Mouse (Mus musculus): ENCODE data around the gene Hoxb6.

Gene Hoxb6

DNA sequence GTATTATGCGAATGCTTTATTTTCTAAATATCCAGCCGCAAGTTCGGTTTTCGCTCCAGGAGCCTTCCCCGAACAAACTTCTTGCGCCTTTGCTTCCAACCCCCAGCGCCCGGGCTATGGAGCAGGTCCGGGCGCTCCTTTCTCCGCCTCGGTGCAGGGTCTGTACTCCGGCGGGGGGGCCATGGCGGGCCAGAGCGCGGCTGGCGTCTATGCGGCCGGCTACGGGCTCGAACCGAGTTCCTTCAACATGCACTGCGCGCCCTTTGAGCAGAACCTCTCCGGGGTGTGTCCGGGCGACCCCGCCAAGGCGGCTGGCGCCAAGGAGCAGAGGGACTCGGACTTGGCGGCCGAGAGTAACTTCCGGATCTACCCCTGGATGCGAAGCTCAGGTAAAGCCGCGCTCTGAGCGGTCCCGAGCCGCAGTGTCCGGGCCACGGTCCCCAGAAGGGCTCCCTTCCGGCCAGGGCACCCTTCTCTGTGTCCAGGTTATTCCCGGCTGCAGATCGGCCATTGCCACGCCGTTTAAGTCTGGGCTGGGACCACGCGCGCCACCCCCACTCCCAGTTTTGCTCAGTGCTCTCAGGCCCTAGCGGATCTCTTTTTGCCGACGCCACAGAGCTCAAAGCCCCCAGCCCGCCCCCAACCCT lies 5.4 kb upstream of the Hoxb6 start:
- DNase-seq: peak; percentile 74

DNA sequence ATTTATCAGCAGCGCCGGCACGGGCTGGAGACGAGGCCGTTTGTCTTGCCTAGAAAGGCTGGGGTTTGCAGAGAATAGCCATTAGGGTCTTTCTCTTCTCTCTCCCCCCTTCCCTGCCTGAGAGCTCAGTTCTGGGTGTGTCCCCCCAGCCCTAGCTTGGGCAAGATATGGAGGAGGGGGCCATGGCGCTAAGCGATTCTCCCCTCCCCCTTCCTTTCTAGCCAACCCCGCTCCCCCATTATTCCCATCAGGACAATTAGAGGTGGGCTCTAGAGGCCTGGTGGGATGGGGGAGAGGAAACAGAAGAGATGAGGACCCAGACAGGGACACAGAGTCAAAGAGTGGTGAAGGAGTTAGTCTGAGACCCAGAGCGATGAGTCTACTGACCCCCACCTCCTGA lies 4.9 kb upstream of the Hoxb6 start:
- no peak for DNase-seq

DNA sequence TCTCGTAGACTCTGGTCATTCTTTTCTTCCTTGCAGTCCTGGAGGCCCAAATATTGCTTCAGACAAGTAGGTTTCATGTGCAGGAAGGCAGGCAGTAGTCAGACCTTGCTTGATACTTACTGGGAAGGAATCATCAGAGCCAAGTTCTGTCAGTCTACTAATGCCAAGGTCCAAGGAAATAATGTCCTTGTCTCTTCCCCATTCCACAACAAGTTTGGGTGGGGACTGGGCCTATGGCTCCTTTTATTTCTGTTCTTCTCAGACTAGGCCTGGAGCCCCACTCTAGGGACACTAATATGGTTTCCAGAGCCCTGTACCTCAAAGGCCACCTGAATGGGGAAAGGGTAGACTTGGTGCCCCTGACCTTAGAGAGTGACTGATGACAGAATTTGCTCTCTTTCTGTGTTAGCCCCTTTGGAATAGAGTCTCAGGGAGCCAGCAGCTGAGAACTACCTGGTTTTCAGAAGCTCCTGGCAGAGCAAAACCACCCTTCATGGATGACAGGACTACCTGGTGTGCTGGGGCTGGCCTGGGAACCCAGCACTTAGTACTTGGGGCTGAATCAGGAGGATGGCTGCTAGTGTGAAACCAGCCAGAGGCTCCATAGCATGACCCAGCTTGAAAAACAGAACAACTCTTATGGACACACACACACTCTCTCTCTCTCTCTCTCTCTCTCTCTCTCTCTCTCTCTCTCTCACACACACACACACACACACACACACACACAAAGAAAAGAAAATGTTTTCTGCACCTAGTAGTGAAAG lies 3.6 kb upstream of the Hoxb6 start:
- DNase-seq: no peak

DNA sequence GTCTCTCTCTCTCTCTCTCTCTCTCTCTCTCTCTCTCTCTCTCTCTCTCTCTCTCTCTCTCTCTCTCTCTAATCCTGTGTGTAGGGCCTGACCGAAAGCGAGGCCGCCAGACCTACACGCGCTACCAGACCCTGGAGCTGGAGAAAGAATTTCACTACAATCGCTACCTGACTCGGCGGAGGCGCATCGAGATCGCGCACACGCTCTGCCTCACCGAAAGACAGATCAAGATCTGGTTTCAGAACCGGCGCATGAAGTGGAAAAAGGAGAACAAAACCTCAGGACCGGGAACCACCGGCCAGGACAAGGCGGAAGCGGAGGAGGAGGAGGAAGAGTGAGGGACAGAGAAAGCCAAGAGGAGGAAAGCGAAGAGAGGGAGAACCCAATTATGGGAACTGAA lies 3.0 kb upstream of the Hoxb6 start:
- DNase-seq: no peak

DNA sequence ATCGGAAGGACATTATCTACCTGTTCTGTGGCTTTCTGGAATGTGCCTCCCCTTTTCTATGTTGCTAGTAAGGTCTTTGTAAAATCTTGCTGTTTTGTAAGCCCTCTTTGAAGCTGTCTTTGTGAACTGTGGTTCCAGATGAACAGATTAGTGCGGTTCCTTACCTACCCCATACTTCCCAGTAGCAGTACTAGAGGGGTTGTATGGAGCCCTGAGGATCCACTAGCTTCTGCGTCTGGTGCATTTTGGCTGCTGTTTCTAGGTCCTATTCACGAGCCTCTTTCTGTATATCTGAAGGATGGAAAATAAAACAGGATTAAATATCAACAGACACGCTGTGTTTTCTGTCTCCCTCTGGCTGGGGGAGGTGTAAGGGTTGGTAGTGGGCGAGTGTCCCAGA lies 2.4 kb upstream of the Hoxb6 start:
- no peak for DNase-seq

DNA sequence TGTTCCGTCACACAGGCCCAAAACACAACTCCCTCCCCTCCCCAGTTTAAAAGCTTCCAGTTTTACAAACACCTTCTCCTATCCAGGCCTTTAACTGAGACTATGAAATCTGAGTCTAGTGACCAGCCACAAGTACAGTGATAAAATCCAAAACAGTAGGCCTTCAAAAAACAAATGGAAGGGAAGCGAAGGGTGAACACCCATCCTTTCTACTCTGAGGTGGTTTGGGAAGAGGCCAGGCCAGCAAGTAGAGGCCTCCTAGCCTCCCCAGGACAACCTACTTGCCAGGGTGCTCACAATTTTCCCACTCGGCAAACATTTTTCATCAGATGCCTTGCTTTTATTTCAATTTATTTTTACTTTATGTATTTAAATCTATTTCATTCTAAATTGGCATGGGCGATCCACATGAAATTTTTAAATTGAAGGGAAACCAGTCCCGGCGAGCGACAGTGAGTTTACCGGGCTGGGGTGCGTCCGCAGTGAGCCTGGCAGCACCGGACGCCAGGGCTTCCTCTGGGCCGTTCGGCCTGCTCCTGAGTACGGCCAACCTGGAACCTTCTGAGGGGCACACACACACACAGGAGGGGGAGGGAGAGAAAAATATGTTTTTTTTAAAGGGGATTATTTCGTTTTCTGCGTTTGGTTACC lies 1.4 kb upstream of the Hoxb6 start:
- DNase-seq: no peak

DNA sequence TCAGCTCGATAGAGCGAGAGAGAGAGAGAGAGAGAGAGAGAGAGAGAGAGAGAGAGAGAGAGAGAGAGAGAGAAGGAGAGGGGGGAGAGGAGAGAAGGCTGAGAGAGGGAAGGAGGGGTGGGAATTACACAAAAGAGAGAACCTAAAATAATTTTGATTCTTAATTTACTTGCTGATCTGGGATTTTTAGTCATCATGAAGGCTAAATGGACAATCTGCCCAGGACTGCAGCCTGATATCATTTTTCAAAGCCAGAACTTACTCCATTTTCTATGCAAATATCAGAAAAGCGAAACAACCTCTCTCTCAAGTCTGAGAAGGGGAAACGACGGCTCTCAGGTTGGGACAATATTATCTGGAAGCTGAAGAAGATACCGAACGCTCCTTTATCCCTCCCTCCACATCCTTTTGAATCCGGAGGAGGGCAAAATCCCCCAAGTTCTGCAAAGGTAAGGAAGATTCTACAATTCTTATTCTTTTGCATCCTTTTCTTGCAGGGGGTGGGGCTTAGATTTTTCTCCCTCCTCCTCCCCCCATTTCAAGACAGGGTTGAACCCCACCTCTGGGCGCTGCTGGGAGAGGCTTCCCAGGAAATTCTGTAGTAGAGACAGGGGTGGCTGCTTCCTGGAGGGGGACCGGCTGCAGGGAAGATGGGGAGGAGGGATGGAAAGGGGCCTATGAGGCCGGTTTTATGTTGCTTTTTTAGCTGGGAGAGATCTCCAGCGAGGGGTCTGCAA lies 457 bp downstream of the Hoxb6 start:
- peak; percentile 48 for DNase-seq

GRCm38 (mm10) chr11:96293302-96293921 lies 1.1 kb downstream of the Hoxb6 start:
- DNase-seq: peak; percentile 46

- peak; percentile 89 for DNase-seq
Observed at GRCm38 (mm10) chr11:96294245-96295091, 2.2 kb downstream of the Hoxb6 start.

- peak; percentile 90 for DNase-seq
Observed at GRCm38 (mm10) chr11:96295092-96295835, 3.0 kb downstream of the Hoxb6 start.

- DNase-seq: no peak
Observed at GRCm38 (mm10) chr11:96296997-96297396, 4.7 kb downstream of the Hoxb6 start.

GRCm38 (mm10) chr11:96297428-96297827 lies 5.2 kb downstream of the Hoxb6 start:
- DNase-seq: no peak

- no peak for DNase-seq
Observed at GRCm38 (mm10) chr11:96297968-96298635, 5.8 kb downstream of the Hoxb6 start.

DNA sequence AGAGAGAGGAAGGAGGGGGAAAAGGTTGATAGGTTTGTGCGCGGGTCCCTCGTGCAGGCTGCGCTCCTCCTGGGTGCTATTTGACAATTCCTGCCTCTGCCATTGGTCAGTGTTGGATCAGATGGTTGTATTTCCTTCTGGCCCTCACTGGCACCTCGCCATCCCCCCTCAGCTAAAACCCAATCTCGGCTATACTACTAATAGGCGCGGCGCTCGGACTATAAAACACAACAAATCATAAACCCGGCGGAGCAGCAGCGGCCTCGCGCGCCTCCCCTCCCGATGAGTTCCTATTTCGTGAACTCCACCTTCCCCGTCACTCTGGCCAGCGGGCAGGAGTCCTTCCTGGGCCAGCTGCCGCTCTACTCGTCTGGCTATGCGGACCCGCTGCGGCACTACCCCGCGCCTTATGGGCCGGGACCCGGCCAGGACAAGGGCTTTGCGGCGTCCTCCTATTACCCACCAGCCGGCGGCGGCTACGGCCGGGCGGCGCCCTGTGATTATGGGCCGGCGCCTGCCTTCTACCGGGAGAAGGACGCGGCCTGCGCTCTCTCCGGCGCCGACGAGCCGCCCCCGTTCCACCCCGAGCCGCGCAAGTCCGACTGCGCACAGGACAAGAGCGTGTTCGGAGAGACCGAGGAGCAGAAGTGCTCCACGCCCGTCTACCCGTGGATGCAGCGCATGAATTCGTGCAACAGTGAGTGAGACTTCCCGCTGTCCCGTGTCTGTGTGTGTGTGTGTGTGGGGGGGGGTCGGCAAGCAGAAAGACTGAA lies 6.8 kb downstream of the Hoxb6 start:
- peak; percentile 94 for DNase-seq

DNA sequence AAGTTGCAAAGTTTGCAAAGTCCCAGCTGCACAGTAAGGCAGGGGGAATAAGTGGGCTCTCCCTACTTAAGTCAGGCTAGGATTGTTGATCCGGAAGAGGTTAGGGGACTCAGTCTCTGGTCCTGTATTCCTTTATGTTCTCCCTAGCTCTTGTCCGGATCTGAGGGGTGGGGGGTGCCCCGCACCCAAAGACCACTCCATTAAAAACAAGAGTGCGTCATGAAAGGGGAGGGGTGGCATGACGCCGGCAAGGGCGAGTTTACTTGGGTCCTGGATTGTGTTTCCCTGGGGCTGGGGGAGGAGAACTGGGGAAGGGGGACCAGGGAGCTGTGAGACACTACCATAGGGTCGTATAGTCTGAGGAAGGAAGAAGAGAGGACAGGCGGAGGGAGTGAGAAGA lies 7.5 kb downstream of the Hoxb6 start:
- DNase-seq: no peak

GRCm38 (mm10) chr11:96300354-96301063 lies 8.2 kb downstream of the Hoxb6 start:
- peak; percentile 67 for DNase-seq

- DNase-seq: no peak
Observed at GRCm38 (mm10) chr11:96301064-96301431, 8.8 kb downstream of the Hoxb6 start.

GRCm38 (mm10) chr11:96301837-96302236 lies 9.6 kb downstream of the Hoxb6 start:
- peak; percentile 92 for DNase-seq
